Mouse (Mus musculus) small intestine, adult 2 months (tissue): ENCODE measurements around the gene Cep57l1.

Experiments used
- CTCF ChIP-seq: fragments of 200-500 bp; IDR thresholded peaks from 2 replicates; pipeline ENCODE4 v1.5.1; 2012; ENCODE audit warnings: low read depth, mild to moderate bottlenecking, control low read depth, inconsistent platforms, low read length, moderate library complexity, mixed read lengths; ENCODE audit not compliant: insufficient replicate concordance, insufficient read length; ENCODE audit errors: extremely low read depth
- POLR2A ChIP-seq: fragments of 200-500 bp; IDR thresholded peaks from 2 replicates; pipeline ENCODE4 v1.6.1; 2012; ENCODE audit warnings: low read depth, mild to moderate bottlenecking, control low read depth, inconsistent platforms, low read length, moderate library complexity

- TF ChIP-seq CTCF (no peak), POLR2A (no peak)
Observed at GRCm38 (mm10) chr10:41760866-41761265, 48.8 kb downstream of the Cep57l1 start.
